Mouse (Mus musculus) brown adipose tissue, adult 24 weeks (tissue): ENCODE measurements around the gene Vcl. TPM values are rescaled to one million over a fixed set of nuclear protein-coding genes. Genes with fewer than 3 reads are reported as not detected.

ENCODE experiments used
- H3K27ac ChIP-seq: fragments of 200-500 bp; replicated peaks from 2 replicates; pipeline ENCODE4 v1.5.1; 2012; ENCODE audit warnings: low read depth, mild to moderate bottlenecking, low read length
- H3K4me1 ChIP-seq: fragments of 200-500 bp; 2 replicates; pipeline ENCODE4 v1.6.1; 2012; ENCODE audit warnings: low read length, mixed read lengths; ENCODE audit not compliant: control insufficient read depth, insufficient read depth, insufficient read length
- H3K4me3 ChIP-seq: fragments of 200-500 bp; 2 replicates; pipeline ENCODE4 v1.5.1; 2012; ENCODE audit warnings: low read depth, mild to moderate bottlenecking, low read length, moderate library complexity; ENCODE audit not compliant: insufficient read depth
- polyA plus RNA-seq: library from polyadenylated mRNA; stranded (reverse); fragments of >200 nt; gene quantifications from 2 replicates; pipeline ENCODE4 v1.2.4, GENCODE M21; 2012; ENCODE audit not compliant: missing spikeins, insufficient read depth, insufficient read length

The Vcl gene
- polyA plus RNA-seq, 1 experiment, result 28.5 TPM

DNA sequence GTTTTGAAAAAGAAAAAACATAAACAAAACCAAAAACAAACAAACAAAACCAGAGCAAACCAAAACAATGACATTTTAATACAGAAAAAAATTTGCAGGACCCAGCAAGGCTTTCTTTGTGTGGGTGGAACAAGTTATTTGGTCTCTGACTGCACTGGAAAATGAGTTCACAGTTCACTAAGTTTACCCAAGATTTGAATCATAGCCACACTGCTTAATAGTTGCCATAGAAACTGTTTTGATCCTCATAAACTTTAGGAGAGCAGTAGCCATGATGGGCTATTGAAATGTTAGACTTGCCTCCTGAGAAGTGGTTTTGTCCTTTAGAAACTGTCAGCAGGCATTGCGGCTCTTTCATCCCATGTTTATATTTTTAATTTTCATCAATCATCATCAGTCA is 39.9 kb downstream of the Vcl start:
- H3K27ac ChIP-seq, result 0 out of 2 replicates have a peak overlapping the region, but pooled peaks have one; percentile 39
- H3K4me1 ChIP-seq, result peaks cover 2% of the 10 kb centered on the region; the same call in 1 of the 2 replicates
- no peak overlapping the region for H3K4me3 ChIP-seq

DNA sequence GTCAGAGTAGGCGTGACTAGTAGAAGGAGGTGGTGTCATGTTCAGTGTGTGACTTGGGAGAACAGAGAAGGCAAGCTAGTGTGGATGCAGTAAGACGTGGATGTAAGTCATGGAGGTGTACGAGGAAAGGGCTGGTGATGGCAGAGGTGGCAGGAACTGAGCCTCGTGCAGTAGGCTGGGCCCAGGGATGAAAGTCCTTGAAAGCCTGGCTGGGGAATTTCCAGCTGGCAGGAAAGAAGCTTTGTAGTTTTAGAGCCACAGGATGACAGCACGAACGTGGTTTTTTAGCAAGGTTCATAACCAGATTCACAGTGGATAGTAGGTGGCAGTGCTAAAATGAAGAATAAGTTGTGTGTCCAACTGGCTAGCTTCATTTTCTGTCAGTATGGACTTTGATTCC is 41.2 kb downstream of the Vcl start:
- no peak overlapping the region for H3K27ac ChIP-seq

DNA sequence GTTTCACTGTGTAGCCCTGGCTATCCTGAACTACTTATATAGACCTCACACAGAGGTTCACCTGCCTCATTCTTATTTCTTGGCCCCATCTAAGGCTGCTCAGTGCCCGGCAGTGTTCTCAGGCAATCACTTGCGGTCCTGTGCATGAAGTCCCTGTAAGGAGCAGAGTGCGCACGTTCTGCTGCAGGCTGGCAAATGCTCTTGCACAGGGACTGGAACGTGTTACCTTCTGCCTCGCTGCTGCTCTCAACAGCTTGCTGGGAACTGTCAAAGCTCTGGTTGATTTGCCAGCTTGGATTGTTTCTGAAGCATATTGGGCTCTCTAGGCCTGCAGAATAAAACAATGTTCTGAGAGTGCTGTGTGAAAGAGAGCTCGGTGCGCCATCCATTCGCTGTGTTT is 41.7 kb downstream of the Vcl start:
- Histone ChIP-seq H3K4me1 (0 out of 2 replicates have a peak, but pooled peaks cover 4% of the 10 kb centered on the region), H3K27ac (no peak overlapping the region), H3K4me3 (no peak overlapping the region)

More for the DNA sequence above, 41.2 kb downstream of the Vcl start:
- Histone ChIP-seq H3K4me1 (peaks cover 4% of the 10 kb centered on the region; the same call in 1 of the 2 replicates), H3K4me3 (no peak overlapping the region)

DNA sequence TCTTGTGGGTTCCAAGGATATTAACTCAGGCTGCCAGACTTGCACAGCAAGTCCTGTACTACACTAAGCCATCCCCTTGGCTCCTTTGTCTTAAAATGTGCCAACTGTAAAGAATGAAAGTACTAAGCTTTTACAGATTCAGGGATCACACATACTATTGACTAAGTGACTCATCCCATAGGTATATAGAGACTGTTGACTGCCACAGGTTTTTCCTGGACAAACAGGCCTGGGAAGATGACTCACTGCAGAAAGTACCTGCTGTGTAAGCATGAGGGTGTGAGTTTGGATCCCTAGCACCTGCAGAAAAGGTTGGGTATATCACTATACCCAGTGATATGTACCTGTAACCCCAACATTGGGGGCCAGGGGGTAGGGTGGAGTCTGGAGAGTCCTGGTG is 44.6 kb downstream of the Vcl start:
- Histone ChIP-seq H3K4me1 (peaks cover 6% of the 10 kb centered on the region; the same call in 1 of the 2 replicates), H3K27ac (no peak overlapping the region)

DNA sequence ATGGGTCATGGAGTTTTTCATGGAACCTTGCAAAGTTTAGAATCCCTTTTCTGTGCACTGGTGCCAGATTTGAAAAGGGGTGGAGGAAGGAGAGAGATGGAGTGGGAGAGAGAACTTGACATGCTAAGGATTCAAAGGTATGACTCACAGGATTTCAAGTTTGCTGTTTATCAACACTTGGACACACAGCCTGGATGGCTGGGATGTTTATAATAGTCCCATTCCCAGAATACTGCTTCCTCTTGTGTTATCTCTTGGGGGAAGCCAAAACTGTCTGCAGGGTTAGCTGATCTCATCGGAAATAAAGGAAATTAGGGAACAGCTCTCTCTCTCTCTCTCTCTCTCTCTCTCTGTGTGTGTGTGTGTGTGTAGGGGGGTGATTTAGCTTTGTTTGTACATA is 47.5 kb downstream of the Vcl start:
- Histone ChIP-seq H3K27ac (no peak overlapping the region), H3K4me3 (no peak overlapping the region), H3K4me1 (peaks cover 4% of the 10 kb centered on the region; the same call in 1 of the 2 replicates)

More for the DNA sequence above, 44.6 kb downstream of the Vcl start:
- no peak overlapping the region for H3K4me3 ChIP-seq

DNA sequence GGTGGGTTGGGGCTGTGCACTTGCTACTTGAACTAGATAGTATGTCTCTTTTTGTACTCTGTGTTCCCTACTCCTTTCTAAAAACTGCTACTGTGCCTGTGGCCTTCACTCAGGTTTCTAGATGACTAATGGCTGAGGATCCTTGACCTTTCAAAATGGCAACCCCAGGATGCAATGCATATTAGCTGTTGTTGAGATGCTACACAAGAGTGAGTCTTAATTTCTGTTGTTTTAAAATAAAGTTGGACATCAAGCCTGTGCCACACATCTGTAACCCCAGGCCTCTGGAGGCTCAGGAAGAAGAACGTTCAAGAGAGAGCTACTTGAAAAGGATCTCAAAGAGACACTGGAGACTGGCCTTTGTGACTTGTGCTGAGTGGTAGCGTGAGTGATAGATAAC is 48.5 kb downstream of the Vcl start:
- Histone ChIP-seq H3K4me1 (peaks cover 4% of the 10 kb centered on the region; the same call in 1 of the 2 replicates), H3K4me3 (no peak overlapping the region), H3K27ac (no peak overlapping the region)

DNA sequence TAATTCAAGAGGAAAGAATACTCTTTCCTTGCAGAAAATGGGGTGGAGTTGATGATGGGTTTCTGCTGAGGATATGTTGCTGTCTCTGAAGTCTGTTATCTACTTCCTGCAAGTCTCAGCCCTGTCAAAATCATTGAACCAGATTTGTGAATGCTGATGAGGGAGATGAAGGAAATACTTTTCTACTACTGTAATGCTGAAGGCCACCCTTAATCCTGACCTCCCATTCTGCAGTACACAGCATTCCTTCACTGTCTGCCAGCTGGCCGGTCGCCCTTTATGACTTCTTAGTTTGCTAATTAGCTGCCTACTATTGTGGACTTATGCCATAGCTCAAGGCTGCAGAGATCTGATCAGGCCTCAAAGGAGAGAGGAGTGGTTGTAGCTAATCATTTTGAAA is 54.6 kb downstream of the Vcl start:
- Histone ChIP-seq H3K4me3 (no peak overlapping the region), H3K27ac (no peak overlapping the region), H3K4me1 (no peaks in the 10 kb centered on the region; the same call in 1 of the 2 replicates)

DNA sequence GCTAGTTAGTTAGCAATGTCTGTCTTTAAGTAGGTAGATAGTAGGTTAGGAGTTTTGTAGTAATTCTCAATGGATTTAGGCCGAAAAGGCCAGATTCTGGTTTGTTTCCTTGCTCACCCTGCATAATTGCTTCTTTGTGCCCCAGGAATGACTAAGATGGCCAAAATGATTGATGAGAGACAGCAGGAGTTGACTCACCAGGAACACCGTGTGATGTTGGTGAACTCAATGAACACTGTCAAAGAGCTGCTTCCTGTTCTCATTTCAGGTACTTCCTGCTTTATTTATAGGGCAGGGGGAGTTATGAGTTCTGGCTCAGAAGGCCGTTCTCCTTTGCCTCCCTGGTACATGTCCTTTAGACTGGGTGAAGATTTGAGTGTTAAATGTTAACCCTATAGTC is 56.3 kb downstream of the Vcl start:
- no peak overlapping the region for H3K27ac ChIP-seq
- no peaks in the 10 kb centered on the region; the same call in 1 of the 2 replicates for H3K4me1 ChIP-seq
- H3K4me3 ChIP-seq, result no peak overlapping the region

DNA sequence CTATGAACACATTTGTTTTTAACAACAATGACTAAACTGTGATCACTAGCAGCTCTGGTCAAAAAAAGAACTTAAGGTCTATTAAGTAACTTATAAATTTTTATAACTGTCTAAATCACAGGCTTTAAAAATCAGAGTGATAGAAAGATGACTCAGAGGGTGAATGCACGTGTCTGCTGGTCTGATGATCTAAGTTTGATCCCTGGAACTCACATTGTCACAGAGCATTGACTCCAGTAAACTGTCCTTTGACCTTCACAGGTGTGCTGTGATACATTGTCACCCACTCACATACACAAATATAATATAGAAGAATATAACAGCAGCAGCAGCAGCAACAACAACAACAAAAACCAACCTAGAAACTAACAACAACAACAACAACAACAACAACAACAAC is 62.3 kb downstream of the Vcl start:
- Histone ChIP-seq H3K4me1 (peaks cover 2% of the 10 kb centered on the region; the same call in 1 of the 2 replicates), H3K27ac (no peak overlapping the region), H3K4me3 (no peak overlapping the region)

DNA sequence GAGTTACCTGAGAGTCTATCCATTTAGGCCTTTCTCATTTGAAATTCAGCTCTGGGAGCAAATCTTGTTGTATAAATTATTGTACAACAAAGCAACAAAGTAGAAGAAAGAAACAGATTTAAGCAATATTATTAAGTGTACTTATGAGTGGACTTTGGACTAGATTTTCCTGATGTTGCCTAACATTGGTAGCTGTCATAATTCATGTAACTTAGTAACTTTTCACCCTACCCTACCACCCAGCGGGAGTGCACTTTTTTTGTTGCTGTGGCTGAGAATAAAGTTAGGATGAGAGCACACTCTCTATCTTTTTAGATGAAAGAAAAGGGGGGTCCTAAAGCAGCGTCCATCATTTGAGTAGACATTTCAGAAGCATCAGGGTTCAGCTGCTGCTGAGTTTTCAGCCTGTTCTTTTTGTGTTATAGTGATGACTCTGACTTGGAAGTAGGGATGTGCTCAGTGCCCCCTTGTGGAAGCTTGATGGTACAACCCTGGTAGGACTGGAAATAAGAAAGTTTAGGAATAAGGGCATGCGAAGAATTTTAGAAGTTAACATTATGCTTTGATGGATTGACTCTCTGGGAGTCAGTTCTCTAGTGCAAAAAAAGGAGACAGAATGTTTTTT is 64.0 kb downstream of the Vcl start:
- no peak overlapping the region for H3K27ac ChIP-seq
- peaks cover 3% of the 10 kb centered on the region; the same call in 1 of the 2 replicates for H3K4me1 ChIP-seq
- no peak overlapping the region for H3K4me3 ChIP-seq

DNA sequence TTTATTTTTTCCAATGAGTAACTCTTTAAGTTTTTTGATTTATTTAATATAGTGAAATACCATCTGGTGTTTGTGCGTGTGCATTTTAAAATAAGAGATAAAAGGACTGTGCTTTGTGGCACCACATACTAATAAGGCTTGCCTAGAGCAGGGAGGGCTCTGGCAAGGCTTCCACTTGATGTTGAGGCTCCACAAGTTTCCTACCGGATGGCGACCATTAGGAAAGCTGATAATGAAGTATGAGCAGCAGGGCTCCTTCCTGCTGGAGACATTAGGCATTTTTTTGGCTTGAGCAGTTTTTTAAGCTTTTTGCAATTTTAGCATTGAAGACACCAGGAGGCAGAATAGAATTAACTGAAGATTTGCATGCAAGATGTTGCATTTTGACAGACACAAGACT is 65.3 kb downstream of the Vcl start:
- peaks cover 3% of the 10 kb centered on the region; the same call in 1 of the 2 replicates for H3K4me1 ChIP-seq
- no peak overlapping the region; the same call in 1 of the 2 replicates for H3K27ac ChIP-seq
- no peak overlapping the region for H3K4me3 ChIP-seq

DNA sequence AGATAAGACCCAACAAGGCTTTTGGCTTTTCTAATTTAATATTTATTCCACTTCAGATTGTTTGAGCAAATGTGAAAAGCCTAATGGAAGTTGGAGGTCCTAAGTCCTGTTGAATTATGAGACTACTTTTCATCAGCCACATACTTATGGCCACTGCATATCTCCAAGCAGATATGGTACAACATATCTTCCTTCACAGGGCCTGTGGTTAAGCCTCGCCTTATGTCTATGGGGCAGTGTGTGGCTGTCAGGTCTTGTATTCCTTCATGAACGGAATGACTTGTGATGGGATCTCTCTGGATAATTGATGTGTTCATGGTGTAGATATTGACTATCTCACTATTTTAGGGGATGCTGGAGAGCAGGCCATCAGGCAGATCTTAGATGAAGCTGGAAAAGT is 66.3 kb downstream of the Vcl start:
- H3K4me3 ChIP-seq, result no peak overlapping the region
- peaks cover 3% of the 10 kb centered on the region; the same call in 1 of the 2 replicates for H3K4me1 ChIP-seq
- no peak overlapping the region for H3K27ac ChIP-seq

DNA sequence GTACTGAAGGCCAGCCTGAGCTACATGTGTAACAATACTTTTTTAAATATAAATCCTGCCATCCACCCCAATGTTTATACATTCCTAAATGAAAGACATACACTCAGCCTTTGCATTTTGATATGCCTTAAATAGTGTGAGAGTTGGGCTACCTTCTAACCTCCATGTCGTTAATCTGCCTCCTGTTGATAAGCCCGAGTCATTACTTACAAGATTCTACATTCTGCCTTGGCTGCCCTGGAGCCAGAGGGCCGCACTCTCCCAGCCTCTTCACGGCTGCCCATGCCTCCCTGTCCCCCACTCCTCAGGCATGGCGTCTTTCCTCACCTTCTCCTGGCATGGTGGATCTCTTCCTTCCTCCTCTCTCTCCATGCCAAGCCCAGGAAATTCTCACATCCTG is 67.2 kb downstream of the Vcl start:
- Histone ChIP-seq H3K27ac (no peak overlapping the region), H3K4me1 (peaks cover 3% of the 10 kb centered on the region; the same call in 1 of the 2 replicates), H3K4me3 (no peak overlapping the region)

DNA sequence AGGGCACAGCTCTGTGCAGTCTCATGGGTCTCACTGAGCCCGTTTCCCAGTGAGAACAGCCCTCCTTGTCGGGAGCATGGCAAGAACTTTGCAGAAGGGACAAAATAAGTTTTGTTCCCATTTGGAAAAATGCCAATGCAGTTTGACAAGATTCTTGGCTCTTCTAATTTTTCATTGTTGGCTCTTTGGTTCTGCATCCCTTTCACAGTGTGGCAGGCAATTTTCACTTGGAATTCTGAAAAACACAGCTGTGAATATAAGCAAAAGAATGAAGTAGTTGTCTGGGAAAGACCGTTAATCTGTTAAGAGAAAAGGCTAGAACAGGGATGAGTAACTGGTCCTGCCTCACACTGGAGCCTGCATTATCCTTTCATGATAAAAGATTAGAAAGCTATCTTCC is 68.3 kb downstream of the Vcl start:
- H3K4me3 ChIP-seq, result no peak overlapping the region
- H3K4me1 ChIP-seq, result peaks cover 3% of the 10 kb centered on the region; the same call in 1 of the 2 replicates
- no peak overlapping the region for H3K27ac ChIP-seq

DNA sequence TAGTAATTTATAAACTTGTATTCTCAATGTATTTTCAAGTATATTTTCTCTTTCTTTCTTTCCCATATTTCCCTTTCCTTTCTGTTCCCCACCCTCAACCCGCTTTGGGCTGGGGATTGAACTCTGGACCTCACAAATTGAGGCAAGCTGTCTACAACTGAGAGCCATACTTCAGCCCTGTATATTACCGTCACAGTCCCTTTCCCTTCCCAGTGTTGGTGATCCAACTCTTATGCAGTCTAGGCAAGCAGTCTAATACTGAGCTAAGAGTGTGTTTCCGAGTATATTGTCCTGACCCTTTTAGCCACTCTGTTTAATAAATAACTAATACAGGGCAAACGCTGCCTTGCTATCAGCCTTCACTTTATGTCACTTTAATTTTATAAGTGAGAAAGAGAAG is 70.4 kb downstream of the Vcl start:
- H3K27ac ChIP-seq, result 0 out of 2 replicates have a peak overlapping the region, but pooled peaks have one; percentile 37
- H3K4me3 ChIP-seq, result no peak overlapping the region
- H3K4me1 ChIP-seq, result peaks cover 3% of the 10 kb centered on the region; the same call in 1 of the 2 replicates

DNA sequence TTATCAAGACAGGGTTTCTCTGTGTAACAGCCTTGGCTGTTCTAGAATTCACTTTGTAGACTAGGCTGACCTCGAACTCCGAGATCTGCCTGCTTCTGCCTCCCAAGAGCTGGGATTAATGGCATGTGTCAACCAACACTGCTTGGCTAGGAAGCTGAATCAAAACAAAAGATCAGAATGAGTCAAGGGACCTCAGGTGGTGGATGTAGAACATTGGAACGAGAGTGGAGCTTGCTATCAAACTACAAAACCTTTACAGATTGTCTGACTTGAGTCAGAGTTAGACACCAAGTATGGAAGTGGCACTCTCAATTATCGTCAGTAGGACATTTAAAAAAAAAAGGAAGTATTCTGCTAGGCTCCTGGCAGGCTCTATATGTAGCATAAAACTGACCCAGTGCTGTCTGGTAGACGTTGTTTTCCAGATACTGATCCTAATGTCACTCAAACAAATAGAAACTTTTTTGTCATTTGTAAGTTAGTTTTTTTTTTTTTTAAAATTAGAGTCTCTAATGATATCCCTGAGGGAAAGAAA is 84.7 kb downstream of the Vcl start:
- Histone ChIP-seq H3K4me3 (no peak overlapping the region), H3K27ac (no peak overlapping the region), H3K4me1 (no peaks in the 10 kb centered on the region)
